Mouse (Mus musculus) heart, adult 2 months (tissue): ENCODE data around the gene Ttyh2.

Experiments
- CTCF ChIP-seq: fragments of 200-600 bp; IDR thresholded peaks from 2 replicates; pipeline ENCODE4 v1.8.1; 2022; ENCODE audit warnings: antibody characterized with exemption, mild to moderate bottlenecking, moderate library complexity
- POLR2A ChIP-seq: fragments of 200-500 bp; IDR thresholded peaks from 2 replicates; pipeline ENCODE4 v1.6.1; 2011; ENCODE audit warnings: mild to moderate bottlenecking, low read depth, low read length, control low read depth; ENCODE audit not compliant: insufficient read depth

DNA sequence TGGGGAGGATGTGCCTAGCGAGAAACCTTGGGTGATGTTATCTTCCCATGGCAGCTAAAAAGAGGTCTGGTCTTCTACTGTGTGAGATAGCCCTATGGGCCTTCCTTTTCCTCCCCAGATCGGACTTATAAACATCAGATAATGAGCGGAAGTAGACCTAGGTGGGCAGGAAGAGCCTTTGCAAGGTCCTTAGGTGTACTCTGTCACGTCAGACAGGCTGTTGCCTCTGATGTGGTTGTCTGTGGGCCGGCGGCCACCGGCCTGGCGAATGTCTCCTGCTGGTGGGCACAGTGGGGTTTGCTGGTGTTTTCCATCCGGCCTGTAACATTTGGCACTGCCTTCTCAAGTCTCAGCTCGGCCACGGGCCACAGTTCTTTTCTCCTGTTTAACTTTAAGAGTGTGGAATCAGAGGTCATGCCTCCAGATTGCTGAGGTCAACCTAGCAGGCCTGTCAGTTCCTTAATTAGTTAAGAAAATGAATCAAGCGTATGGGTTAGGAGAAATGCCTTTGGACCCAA, 5.5 kb upstream of the Ttyh2 start:
- TF ChIP-seq POLR2A (no peak), CTCF (no peak)
